Mouse (Mus musculus) forebrain, embryonic 12.5 days (tissue): ENCODE measurements around the gene Pum1. TPM values are rescaled to one million over a fixed set of nuclear protein-coding genes. Genes with fewer than 3 reads are reported as not detected.
"Not testable (repeated sequence)": the region's sequence is repeated elsewhere in the genome, so short reads cannot be mapped to it uniquely, and the experiment has no call there.

Experiments used
- ATAC-seq: fragments of 200-750 bp; cut with Nextera tagmentation; 2 replicates; pipeline ENCODE4 v1.8.0; 2017; ENCODE audit warnings: moderate TSS enrichment; ENCODE audit not compliant: low FRiP score
- H3K27ac ChIP-seq: fragments of 300-500 bp; sonication (generic); 2 replicates; pipeline ENCODE4 v1.5.1; 2016; ENCODE audit warnings: mild to moderate bottlenecking
- H3K27me3 ChIP-seq: fragments of 300-500 bp; sonication (generic); 2 replicates; pipeline ENCODE4 v1.6.1; 2016; ENCODE audit warnings: mild to moderate bottlenecking
- H3K36me3 ChIP-seq: fragments of 300-500 bp; sonication (generic); replicated peaks from 2 replicates; pipeline ENCODE4 v1.6.1; 2016; ENCODE audit warnings: mild to moderate bottlenecking
- H3K4me1 ChIP-seq: fragments of 300-500 bp; sonication (generic); 2 replicates; pipeline ENCODE4 v1.6.1; 2016
- H3K4me2 ChIP-seq: fragments of 300-500 bp; sonication (generic); 2 replicates; pipeline ENCODE4 v1.6.1; 2016; ENCODE audit warnings: mild to moderate bottlenecking, moderate library complexity
- H3K4me3 ChIP-seq: fragments of 300-500 bp; sonication (generic); replicated peaks from 2 replicates; pipeline ENCODE4 v1.5.1; 2016; ENCODE audit warnings: mild to moderate bottlenecking
- H3K9ac ChIP-seq: fragments of 300-500 bp; sonication (generic); 2 replicates; pipeline ENCODE4 v1.6.1; 2016; ENCODE audit warnings: mild to moderate bottlenecking
- H3K9me3 ChIP-seq: fragments of 300-500 bp; sonication (generic); 2 replicates; pipeline ENCODE4 v1.6.1; 2016
- WGBS: fragments of 180-500 bp; shearing (Covaris S2); methylation state at CpG from one replicate; pipeline ENCODE4 v1.1.7; 2016; 5-methylcytosine and 5-hydroxymethylcytosine counted together
- polyA plus RNA-seq: library from polyadenylated mRNA; unstranded; fragments of >200 nt; fragmentation: Nextera tagmentation; extraction: Ambion mirVana; gene quantifications from 2 replicates; pipeline ENCODE4 v1.2.1, GENCODE M21; 2016

Pum1 gene
- polyA plus RNA-seq, 1 experiment from 2014 or later, result 134 TPM

GRCm38 (mm10) chr4:130671079-130671845 is 8.1 kb downstream of the Pum1 start:
- ATAC-seq, result no peak
- WGBS, result 93% methylated on average over 4 of the region's 4 CpGs
- no peaks in the 10 kb centered on the region for H3K9me3 ChIP-seq
- peaks cover 60% of the 10 kb centered on the region for H3K36me3 ChIP-seq
- H3K9ac ChIP-seq, result no peak overlapping the region
- no peak overlapping the region for H3K4me3 ChIP-seq
- H3K4me1 ChIP-seq, result peaks cover 20% of the 10 kb centered on the region
- H3K27ac ChIP-seq, result no peak overlapping the region
- H3K4me2 ChIP-seq, result no peak overlapping the region
- no peaks in the 10 kb centered on the region for H3K27me3 ChIP-seq

- H3K4me3 ChIP-seq, result no peak overlapping the region
- H3K27me3 ChIP-seq, result no peaks in the 10 kb centered on the region
- H3K36me3 ChIP-seq, result peaks cover 64% of the 10 kb centered on the region
- no peak overlapping the region for H3K4me2 ChIP-seq
- no peak overlapping the region for H3K9ac ChIP-seq
- H3K4me1 ChIP-seq, result peaks cover 16% of the 10 kb centered on the region
- H3K27ac ChIP-seq, result no peak overlapping the region
- H3K9me3 ChIP-seq, result no peaks in the 10 kb centered on the region
- no peak for ATAC-seq
These were observed 9.0 kb downstream of the Pum1 start for GRCm38 (mm10) chr4:130672161-130672560.

- Histone ChIP-seq H3K27ac (no peak overlapping the region), H3K9me3 (no peaks in the 10 kb centered on the region), H3K9ac (no peak overlapping the region), H3K4me3 (no peak overlapping the region), H3K4me1 (no peaks in the 10 kb centered on the region), H3K36me3 (peaks cover 75% of the 10 kb centered on the region), H3K27me3 (no peaks in the 10 kb centered on the region), H3K4me2 (no peak overlapping the region)
- WGBS, result 93% methylated on average over 2 of the region's 2 CpGs
- ATAC-seq, result no peak
These were observed 13.6 kb downstream of the Pum1 start for GRCm38 (mm10) chr4:130676746-130677145.

GRCm38 (mm10) chr4:130678149-130678548 is 15.0 kb downstream of the Pum1 start:
- no peak for ATAC-seq
- Histone ChIP-seq H3K27ac (no peak overlapping the region), H3K36me3 (peaks cover 73% of the 10 kb centered on the region), H3K9me3 (no peaks in the 10 kb centered on the region), H3K27me3 (no peaks in the 10 kb centered on the region), H3K4me1 (no peaks in the 10 kb centered on the region), H3K4me2 (no peak overlapping the region), H3K9ac (no peak overlapping the region), H3K4me3 (no peak overlapping the region)
- 98% methylated on average over 3 of the region's 3 CpGs for WGBS

- no peak overlapping the region for H3K9ac ChIP-seq
- no peak overlapping the region for H3K4me2 ChIP-seq
- no peaks in the 10 kb centered on the region for H3K27me3 ChIP-seq
- WGBS, result 96% methylated on average over 6 of the region's 6 CpGs
- H3K9me3 ChIP-seq, result no peaks in the 10 kb centered on the region
- H3K4me1 ChIP-seq, result no peaks in the 10 kb centered on the region
- H3K36me3 ChIP-seq, result peaks cover 55% of the 10 kb centered on the region
- ATAC-seq, result no peak
- H3K27ac ChIP-seq, result no peak overlapping the region
- no peak overlapping the region for H3K4me3 ChIP-seq
These were observed 17.6 kb downstream of the Pum1 start for GRCm38 (mm10) chr4:130680676-130681075.

- WGBS, result 95% methylated on average over 5 of the region's 5 CpGs
- not testable (repeated sequence) for H3K4me1 ChIP-seq, H3K27ac ChIP-seq, H3K4me2 ChIP-seq, H3K9me3 ChIP-seq, H3K27me3 ChIP-seq, H3K9ac ChIP-seq, ATAC-seq, H3K4me3 ChIP-seq
- peaks cover 43% of the 10 kb centered on the region for H3K36me3 ChIP-seq
These were observed 19.9 kb downstream of the Pum1 start for GRCm38 (mm10) chr4:130683051-130683450.

GRCm38 (mm10) chr4:130693936-130694335 is 30.8 kb downstream of the Pum1 start:
- 90% methylated on average over 3 of the region's 3 CpGs for WGBS
- no peak overlapping the region for H3K4me3 ChIP-seq

GRCm38 (mm10) chr4:130694982-130695381 is 31.9 kb downstream of the Pum1 start:
- H3K4me1 ChIP-seq, result no peaks in the 10 kb centered on the region; the same call in 1 of the 2 replicates
- peaks cover 26% of the 10 kb centered on the region for H3K36me3 ChIP-seq
- WGBS, result 90% methylated on average over 3 of the region's 3 CpGs
- no peak overlapping the region for H3K4me3 ChIP-seq
- no peaks in the 10 kb centered on the region for H3K27me3 ChIP-seq
- H3K27ac ChIP-seq, result no peak overlapping the region
- H3K9ac ChIP-seq, result no peak overlapping the region
- no peak for ATAC-seq
- H3K9me3 ChIP-seq, result no peaks in the 10 kb centered on the region
- H3K4me2 ChIP-seq, result no peak overlapping the region

More at GRCm38 (mm10) chr4:130693936-130694335, 30.8 kb downstream of the Pum1 start:
- Histone ChIP-seq H3K4me2 (no peak overlapping the region), H3K27me3 (no peaks in the 10 kb centered on the region), H3K4me1 (no peaks in the 10 kb centered on the region), H3K9me3 (no peaks in the 10 kb centered on the region), H3K27ac (no peak overlapping the region), H3K9ac (no peak overlapping the region), H3K36me3 (peaks cover 26% of the 10 kb centered on the region)
- no peak for ATAC-seq

GRCm38 (mm10) chr4:130701061-130701460 is 37.9 kb downstream of the Pum1 start:
- no peaks in the 10 kb centered on the region for H3K27me3 ChIP-seq
- H3K9me3 ChIP-seq, result no peaks in the 10 kb centered on the region
- no peak for ATAC-seq
- 92% methylated on average over 2 of the region's 2 CpGs for WGBS
- H3K4me1 ChIP-seq, result no peaks in the 10 kb centered on the region; the same call in 1 of the 2 replicates
- H3K27ac ChIP-seq, result no peak overlapping the region
- H3K36me3 ChIP-seq, result peaks cover 44% of the 10 kb centered on the region
- no peak overlapping the region for H3K4me2 ChIP-seq
- H3K4me3 ChIP-seq, result no peak overlapping the region
- no peak overlapping the region for H3K9ac ChIP-seq

GRCm38 (mm10) chr4:130702835-130703535 is 39.9 kb downstream of the Pum1 start:
- no peak overlapping the region for H3K9ac ChIP-seq
- H3K27me3 ChIP-seq, result no peaks in the 10 kb centered on the region
- no peaks in the 10 kb centered on the region for H3K9me3 ChIP-seq
- peaks cover 50% of the 10 kb centered on the region for H3K36me3 ChIP-seq
- ATAC-seq, result no peak
- H3K4me1 ChIP-seq, result peaks cover 6% of the 10 kb centered on the region; the same call in 1 of the 2 replicates
- H3K4me2 ChIP-seq, result no peak overlapping the region
- WGBS, result 91% methylated on average over 3 of the region's 3 CpGs
- H3K4me3 ChIP-seq, result no peak overlapping the region
- no peak overlapping the region for H3K27ac ChIP-seq

GRCm38 (mm10) chr4:130703601-130704000 is 40.5 kb downstream of the Pum1 start:
- 98% methylated on average over 3 of the region's 3 CpGs for WGBS
- H3K4me2 ChIP-seq, result no peak overlapping the region
- H3K27me3 ChIP-seq, result no peaks in the 10 kb centered on the region
- no peak overlapping the region for H3K27ac ChIP-seq
- no peaks in the 10 kb centered on the region for H3K9me3 ChIP-seq
- H3K36me3 ChIP-seq, result peaks cover 52% of the 10 kb centered on the region
- H3K4me1 ChIP-seq, result peaks cover 9% of the 10 kb centered on the region; the same call in 1 of the 2 replicates
- H3K4me3 ChIP-seq, result no peak overlapping the region
- ATAC-seq, result no peak
- H3K9ac ChIP-seq, result no peak overlapping the region

- H3K9me3 ChIP-seq, result no peaks in the 10 kb centered on the region
- H3K27me3 ChIP-seq, result no peaks in the 10 kb centered on the region
- no peak overlapping the region for H3K9ac ChIP-seq
- no peak overlapping the region for H3K27ac ChIP-seq
- H3K4me3 ChIP-seq, result no peak overlapping the region
- H3K4me2 ChIP-seq, result no peak overlapping the region
- H3K36me3 ChIP-seq, result peaks cover 58% of the 10 kb centered on the region
- ATAC-seq, result no peak
- peaks cover 17% of the 10 kb centered on the region for H3K4me1 ChIP-seq
- WGBS, result 95% methylated on average over 4 of the region's 4 CpGs
These were observed 41.5 kb downstream of the Pum1 start for GRCm38 (mm10) chr4:130704615-130705014.
